Mouse (Mus musculus) intestine, embryonic 16.5 days (tissue): Measurements from ENCODE around the gene 1700029H14Rik. TPM values are rescaled to one million over a fixed set of nuclear protein-coding genes. Genes with fewer than 3 reads are reported as not detected.

ENCODE experiments used
- ATAC-seq: fragments of 200-750 bp; cut with Nextera tagmentation; 2 replicates; pipeline ENCODE4 v1.8.0; 2017; ENCODE audit warnings: moderate TSS enrichment, moderate library complexity
- H3K27ac ChIP-seq: fragments of 300-500 bp; sonication (generic); 2 replicates; pipeline ENCODE4 v1.5.1; 2014; ENCODE audit warnings: mild to moderate bottlenecking, low read length
- H3K27me3 ChIP-seq: fragments of 300-500 bp; sonication (generic); replicated peaks from 2 replicates; pipeline ENCODE4 v1.6.1; 2014; ENCODE audit warnings: low read length, control low read depth, mixed read lengths; ENCODE audit not compliant: control insufficient read depth, insufficient read depth
- H3K36me3 ChIP-seq: fragments of 300-500 bp; sonication (generic); 2 replicates; pipeline ENCODE4 v1.6.1; 2014; ENCODE audit warnings: low read length, control low read depth; ENCODE audit not compliant: control insufficient read depth, insufficient read depth
- H3K4me1 ChIP-seq: fragments of 300-500 bp; sonication (generic); 2 replicates; pipeline ENCODE4 v1.6.1; 2014; ENCODE audit warnings: low read length, control low read depth, mixed read lengths; ENCODE audit not compliant: control insufficient read depth, insufficient read depth
- H3K4me2 ChIP-seq: fragments of 300-500 bp; sonication (generic); 2 replicates; pipeline ENCODE4 v1.6.1; 2014; ENCODE audit warnings: low read depth, low read length, control low read depth
- H3K4me3 ChIP-seq: fragments of 300-500 bp; sonication (generic); 2 replicates; pipeline ENCODE4 v1.5.1; 2014; ENCODE audit warnings: mild to moderate bottlenecking, low read length
- H3K9ac ChIP-seq: fragments of 300-500 bp; sonication (generic); 2 replicates; pipeline ENCODE4 v1.6.1; 2014; ENCODE audit warnings: low read depth, low read length
- H3K9me3 ChIP-seq: fragments of 300-500 bp; sonication (generic); 2 replicates; pipeline ENCODE4 v1.6.1; 2016; ENCODE audit warnings: low read length, control low read depth; ENCODE audit not compliant: control insufficient read depth
- WGBS: fragments of 180-500 bp; shearing (Covaris S2); extraction: QIAGEN DNeasy Blood & Tissue Kit; methylation state at CpG from one replicate; pipeline ENCODE4 v1.1.7; 2014; 5-methylcytosine and 5-hydroxymethylcytosine counted together
- polyA plus RNA-seq: library from polyadenylated mRNA; unstranded; fragments of >200 nt; fragmentation: Nextera tagmentation; extraction: Ambion mirVana; gene quantifications from 2 replicates; pipeline ENCODE4 v1.2.1, GENCODE M21; 2015

1700029H14Rik gene
- polyA plus RNA-seq, 1 experiment from 2014 or later, result not detected

GRCm38 (mm10) chr8:13597777-13598176 lies 35.5 kb upstream of the 1700029H14Rik start:
- Histone ChIP-seq H3K27ac (no peak overlapping the region), H3K9ac (no peak overlapping the region), H3K9me3 (no peaks in the 10 kb centered on the region), H3K4me1 (peaks cover 3% of the 10 kb centered on the region; the same call in 1 of the 2 replicates), H3K27me3 (no peaks in the 10 kb centered on the region), H3K4me2 (no peak overlapping the region), H3K36me3 (peaks cover 10% of the 10 kb centered on the region; the same call in 1 of the 2 replicates), H3K4me3 (no peak overlapping the region)
- ATAC-seq, result no peak
- 86% methylated on average over 6 of the region's 6 CpGs for WGBS

DNA sequence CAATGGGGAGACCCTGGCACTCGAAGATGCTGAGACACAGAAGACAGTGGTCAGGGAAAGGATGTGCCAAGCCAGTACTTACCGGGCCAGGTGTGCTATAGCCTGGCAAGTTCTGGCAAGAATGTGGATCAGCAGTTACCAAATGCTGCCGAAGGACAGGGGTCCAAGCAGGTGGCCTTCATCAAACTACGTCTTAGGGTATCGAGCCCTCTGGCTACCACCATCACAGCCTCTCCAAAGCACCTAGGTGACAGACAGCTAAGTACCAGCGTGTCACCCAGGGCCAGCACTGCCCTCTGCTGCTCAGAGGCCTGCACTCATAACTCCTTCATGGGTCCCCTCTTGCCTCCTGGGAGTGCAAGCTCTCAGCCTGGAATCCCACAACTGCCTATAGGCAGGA lies 33.6 kb upstream of the 1700029H14Rik start:
- H3K36me3 ChIP-seq, result peaks cover 10% of the 10 kb centered on the region; the same call in 1 of the 2 replicates
- ATAC-seq, result no peak
- 80% methylated on average over 6 of the region's 6 CpGs for WGBS

DNA sequence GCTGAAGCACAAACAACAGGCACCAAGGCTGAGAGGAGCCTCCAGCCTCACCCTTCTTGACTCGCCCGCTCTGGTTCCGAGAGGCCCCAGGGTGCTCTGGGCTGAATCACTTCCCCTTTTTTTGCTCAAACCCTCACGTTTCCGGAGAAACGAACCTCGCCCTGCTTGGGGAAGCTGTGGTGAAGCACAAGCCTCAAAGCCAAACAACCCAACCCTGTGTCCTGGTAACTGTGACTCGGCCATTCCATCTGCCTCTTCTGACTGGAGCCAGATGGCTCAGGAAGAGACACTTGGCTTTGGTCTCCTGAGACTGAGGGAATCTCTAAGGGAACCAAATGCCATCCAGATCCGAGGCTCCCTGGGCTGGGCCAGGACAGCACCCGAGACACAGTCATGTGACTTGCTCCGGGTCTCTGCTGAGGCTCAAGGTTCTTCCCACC lies 32.6 kb upstream of the 1700029H14Rik start:
- Histone ChIP-seq H3K9ac (no peak overlapping the region), H3K27ac (no peak overlapping the region)
- ATAC-seq, result peak; percentile 49

More for the DNA sequence above, 33.6 kb upstream of the 1700029H14Rik start:
- Histone ChIP-seq H3K27me3 (no peaks in the 10 kb centered on the region), H3K4me1 (peaks cover 3% of the 10 kb centered on the region; the same call in 1 of the 2 replicates), H3K4me2 (no peak overlapping the region), H3K9me3 (no peaks in the 10 kb centered on the region), H3K27ac (no peak overlapping the region), H3K9ac (no peak overlapping the region), H3K4me3 (no peak overlapping the region)

GRCm38 (mm10) chr8:13593340-13593739 lies 31.1 kb upstream of the 1700029H14Rik start:
- Histone ChIP-seq H3K9me3 (no peaks in the 10 kb centered on the region), H3K27ac (no peak overlapping the region), H3K36me3 (peaks cover 10% of the 10 kb centered on the region; the same call in 1 of the 2 replicates), H3K4me3 (no peak overlapping the region), H3K4me2 (no peak overlapping the region), H3K27me3 (no peaks in the 10 kb centered on the region), H3K4me1 (peaks cover 3% of the 10 kb centered on the region; the same call in 1 of the 2 replicates), H3K9ac (no peak overlapping the region)
- WGBS, result 68% methylated on average over 8 of the region's 8 CpGs
- ATAC-seq, result peak; percentile 53; the same call in 1 of the 2 replicates

More for the DNA sequence above, 32.6 kb upstream of the 1700029H14Rik start:
- Histone ChIP-seq H3K4me1 (peaks cover 3% of the 10 kb centered on the region; the same call in 1 of the 2 replicates), H3K36me3 (peaks cover 10% of the 10 kb centered on the region; the same call in 1 of the 2 replicates), H3K27me3 (no peaks in the 10 kb centered on the region), H3K9me3 (no peaks in the 10 kb centered on the region), H3K4me2 (no peak overlapping the region), H3K4me3 (no peak overlapping the region)
- WGBS, result 56% methylated on average over 11 of the region's 11 CpGs

DNA sequence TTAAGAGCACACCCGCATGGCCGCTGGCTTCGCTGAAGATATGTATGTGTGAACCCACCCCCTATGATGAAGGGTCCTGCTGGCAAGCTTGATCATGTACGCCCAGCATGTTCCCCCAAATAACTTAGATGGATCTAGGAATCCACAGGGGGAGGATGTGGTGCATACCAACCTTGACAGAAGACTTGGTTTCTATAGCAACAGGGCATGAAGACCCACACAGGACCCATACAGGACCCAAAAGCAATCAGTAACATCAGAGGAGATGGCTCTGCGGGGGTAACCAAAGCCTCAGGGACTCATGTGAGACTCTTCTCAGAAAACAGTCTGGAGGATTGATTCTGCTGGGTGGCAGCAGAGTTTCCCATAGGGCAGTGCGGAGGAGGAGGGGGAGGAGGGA lies 29.0 kb upstream of the 1700029H14Rik start:
- Histone ChIP-seq H3K27me3 (no peaks in the 10 kb centered on the region), H3K4me1 (peaks cover 3% of the 10 kb centered on the region; the same call in 1 of the 2 replicates), H3K27ac (no peak overlapping the region), H3K9ac (no peak overlapping the region), H3K4me3 (no peak overlapping the region), H3K9me3 (no peaks in the 10 kb centered on the region), H3K36me3 (no peaks in the 10 kb centered on the region), H3K4me2 (no peak overlapping the region)
- WGBS, result 79% methylated on average over 6 of the region's 6 CpGs
- no peak for ATAC-seq

DNA sequence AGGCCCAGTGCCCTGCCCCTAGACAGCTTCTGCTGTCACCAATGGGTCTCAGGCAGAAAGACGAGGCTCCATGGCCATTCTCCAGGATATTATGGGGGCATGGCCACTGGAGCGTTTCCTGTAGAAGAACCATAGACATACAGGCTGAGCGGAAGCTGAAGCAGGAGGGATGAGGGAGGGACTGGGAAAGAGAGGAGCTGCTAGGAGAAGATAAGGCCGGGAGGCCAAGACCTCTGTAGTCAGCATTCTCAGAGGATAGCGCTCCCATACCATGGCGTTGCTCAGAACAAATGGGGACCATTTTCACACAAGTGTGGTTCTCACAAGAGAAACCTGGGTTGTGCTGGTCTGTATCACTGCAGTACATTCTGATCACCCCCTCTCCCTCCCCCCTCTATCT lies 26.8 kb upstream of the 1700029H14Rik start:
- no peak for ATAC-seq
- Histone ChIP-seq H3K9ac (no peak overlapping the region), H3K4me3 (no peak overlapping the region), H3K4me1 (no peaks in the 10 kb centered on the region), H3K4me2 (no peak overlapping the region), H3K27me3 (no peaks in the 10 kb centered on the region), H3K36me3 (peaks cover 5% of the 10 kb centered on the region; the same call in 1 of the 2 replicates), H3K27ac (no peak overlapping the region), H3K9me3 (no peaks in the 10 kb centered on the region)
- 69% methylated on average over 6 of the region's 6 CpGs for WGBS

DNA sequence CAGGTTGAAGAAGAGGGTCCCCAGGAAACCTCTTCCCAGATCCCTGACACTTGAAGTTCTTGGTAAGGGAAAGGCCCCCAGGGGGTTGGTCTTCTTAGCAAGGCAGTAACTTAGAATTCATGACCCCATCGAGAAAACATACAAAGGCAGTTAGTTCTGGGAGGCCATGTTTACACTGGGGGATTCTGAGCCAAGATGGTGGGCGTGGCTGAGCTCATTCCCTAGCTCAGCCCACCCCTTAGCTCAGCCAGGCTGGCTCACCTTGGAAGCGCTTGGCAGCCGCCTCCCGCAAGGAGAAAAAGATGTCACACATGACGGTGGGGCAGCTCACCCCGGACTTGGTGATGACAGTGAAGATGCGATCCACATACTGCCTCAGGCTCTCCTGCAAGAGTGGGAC lies 22.4 kb upstream of the 1700029H14Rik start:
- Histone ChIP-seq H3K27ac (no peak overlapping the region), H3K4me1 (no peaks in the 10 kb centered on the region), H3K4me2 (no peak overlapping the region), H3K36me3 (peaks cover 13% of the 10 kb centered on the region), H3K27me3 (no peaks in the 10 kb centered on the region), H3K9me3 (no peaks in the 10 kb centered on the region), H3K4me3 (no peak overlapping the region), H3K9ac (no peak overlapping the region)
- ATAC-seq, result no peak
- 67% methylated on average over 8 of the region's 8 CpGs for WGBS

- Histone ChIP-seq H3K9ac (no peak overlapping the region), H3K9me3 (no peaks in the 10 kb centered on the region), H3K4me3 (no peak overlapping the region), H3K4me2 (no peak overlapping the region), H3K4me1 (0 out of 2 replicates have a peak, but pooled peaks cover 8% of the 10 kb centered on the region), H3K27ac (no peak overlapping the region), H3K36me3 (peaks cover 10% of the 10 kb centered on the region; the same call in 1 of the 2 replicates), H3K27me3 (no peaks in the 10 kb centered on the region)
- peak; percentile 93 for ATAC-seq
- WGBS, result 73% methylated on average over 6 of the region's 6 CpGs
These were observed 15.6 kb upstream of the 1700029H14Rik start for GRCm38 (mm10) chr8:13577869-13578268.

DNA sequence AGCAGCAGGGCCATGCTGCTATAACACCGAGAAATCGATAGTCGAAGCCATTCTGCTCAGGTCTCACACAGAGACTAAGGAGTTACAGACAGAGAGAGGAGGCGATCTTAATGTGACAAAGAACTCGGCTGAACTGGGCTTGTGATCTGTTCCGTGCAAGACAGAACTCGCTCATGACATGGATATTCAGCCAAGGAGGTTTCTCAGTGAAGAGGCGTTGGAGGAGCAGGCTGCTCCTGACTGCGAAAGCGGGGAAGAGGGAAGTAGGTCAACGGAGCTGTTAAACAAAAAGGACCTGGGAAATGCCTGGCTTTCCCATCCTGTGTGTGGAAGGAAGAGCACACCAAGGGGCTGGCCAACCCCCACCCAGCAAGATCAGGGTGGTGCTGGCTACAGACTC lies 9.7 kb upstream of the 1700029H14Rik start:
- Histone ChIP-seq H3K36me3 (peaks cover 2% of the 10 kb centered on the region; the same call in 1 of the 2 replicates), H3K27ac (no peak overlapping the region), H3K4me2 (no peak overlapping the region), H3K9me3 (no peaks in the 10 kb centered on the region), H3K27me3 (no peaks in the 10 kb centered on the region), H3K4me3 (no peak overlapping the region), H3K4me1 (no peaks in the 10 kb centered on the region), H3K9ac (no peak overlapping the region)
- ATAC-seq, result no peak
- WGBS, result 93% methylated on average over 11 of the region's 11 CpGs

- Histone ChIP-seq H3K4me3 (no peak overlapping the region), H3K27me3 (no peaks in the 10 kb centered on the region), H3K9me3 (no peaks in the 10 kb centered on the region), H3K9ac (no peak overlapping the region), H3K4me1 (no peaks in the 10 kb centered on the region), H3K36me3 (no peaks in the 10 kb centered on the region), H3K4me2 (no peak overlapping the region), H3K27ac (no peak overlapping the region)
- no peak for ATAC-seq
- WGBS, result 51% methylated on average over 2 of the region's 2 CpGs
These were observed 4.7 kb downstream of the 1700029H14Rik start for GRCm38 (mm10) chr8:13557526-13557925.
